Mouse (Mus musculus) cerebellum, adult 2 months (tissue): ENCODE measurements around the gene Rbm8a. TPM values are rescaled to one million over a fixed set of nuclear protein-coding genes. Genes with fewer than 3 reads are reported as not detected.

ENCODE experiments used
- DNase-seq, 2 experiments: peaks; one replicate each; pipeline ENCODE4 v3.0.0; 2021
- H3K27ac ChIP-seq: fragments of 200-500 bp; 2 replicates; pipeline ENCODE4 v1.5.1; 2012; ENCODE audit warnings: low read length, control low read depth, inconsistent platforms; ENCODE audit not compliant: insufficient read depth
- H3K27me3 ChIP-seq: fragments of 200-500 bp; 2 replicates; pipeline ENCODE4 v1.6.1; 2012; ENCODE audit warnings: inconsistent platforms, mild to moderate bottlenecking, low read length, moderate library complexity; ENCODE audit not compliant: control insufficient read depth, insufficient read depth
- H3K4me1 ChIP-seq: fragments of 200-500 bp; 2 replicates; pipeline ENCODE4 v1.6.1; 2011; ENCODE audit warnings: low read length; ENCODE audit not compliant: control insufficient read depth, insufficient read depth
- H3K4me3 ChIP-seq: fragments of 200-500 bp; replicated peaks from 2 replicates; pipeline ENCODE3; 2011; ENCODE audit warnings: mild to moderate bottlenecking, low read depth, low read length, control low read depth; ENCODE audit not compliant: insufficient read depth
- CTCF ChIP-seq: fragments of 200-500 bp; IDR thresholded peaks from 2 replicates; pipeline ENCODE4 v1.5.1; 2011; ENCODE audit warnings: low read depth, mild to moderate bottlenecking, control low read depth, low read length, moderate library complexity, borderline replicate concordance; ENCODE audit not compliant: insufficient read depth
- POLR2A ChIP-seq: fragments of 200-500 bp; IDR thresholded peaks from 2 replicates; pipeline ENCODE4 v1.6.1; 2011; ENCODE audit warnings: low read length, control low read depth, borderline replicate concordance; ENCODE audit not compliant: insufficient read depth
- WGBS: fragments of 180-500 bp; shearing (Covaris S2); methylation state at CpG from one replicate; pipeline ENCODE4 v1.1.7; 2018; 5-methylcytosine and 5-hydroxymethylcytosine counted together
- polyA plus RNA-seq: library from polyadenylated mRNA; depleted of rRNA; stranded (reverse); fragments of >200 nt; gene quantifications from 2 replicates; pipeline ENCODE4 v1.2.3, GENCODE M21; 2012

The Rbm8a gene
- polyA plus RNA-seq, 1 experiment, result 45.4 TPM

DNA sequence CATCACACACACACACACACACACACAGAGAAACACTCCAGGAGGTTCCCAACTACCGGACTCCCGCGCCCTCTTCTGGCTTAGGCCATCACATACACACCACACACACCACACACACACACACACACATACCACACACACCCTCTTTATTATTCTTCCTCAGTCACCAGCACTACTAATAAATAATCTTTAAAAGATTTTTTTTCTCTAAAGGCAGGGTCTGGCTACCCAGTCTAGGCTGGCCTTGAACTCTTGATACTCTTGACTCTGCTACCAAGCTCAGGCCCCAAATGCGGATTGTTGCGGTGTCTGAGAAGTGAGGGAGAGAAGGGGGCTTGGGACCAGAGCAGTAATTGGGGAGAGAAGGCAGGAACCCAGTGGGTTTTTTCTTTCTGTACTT lies 34.9 kb upstream of the Rbm8a start:
- no peak overlapping the region for H3K4me3 ChIP-seq
- TF ChIP-seq POLR2A (no peak), CTCF (no peak)
- WGBS, result 72% methylated on average over 5 of the region's 5 CpGs
- no peak overlapping the region for H3K27ac ChIP-seq
- peaks cover 18% of the 10 kb centered on the region for H3K4me1 ChIP-seq
- DNase-seq, result no peak
- H3K27me3 ChIP-seq, result no peaks in the 10 kb centered on the region

DNA sequence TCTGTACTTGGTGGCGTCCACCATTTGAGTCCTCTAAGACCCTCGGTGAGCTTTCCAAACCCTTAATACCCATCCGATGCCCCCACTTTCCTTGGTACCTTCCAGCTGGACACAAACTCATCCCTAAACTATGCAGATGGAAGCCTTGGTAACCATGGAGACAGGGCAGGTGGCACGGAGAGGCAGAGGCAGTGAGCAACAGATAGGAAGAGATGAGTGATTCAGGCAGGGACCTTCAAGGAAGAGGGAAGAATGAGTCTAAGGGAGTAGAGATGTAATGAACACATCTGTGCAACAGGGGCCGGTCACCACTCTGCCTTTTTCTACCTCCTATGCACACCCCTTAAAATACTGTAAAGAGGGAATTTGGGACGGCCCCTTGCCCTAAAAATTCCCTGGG lies 34.1 kb upstream of the Rbm8a start:
- peak; percentile 59 to 76 for DNase-seq
- WGBS, result 8% methylated on average over 6 of the region's 6 CpGs
- peaks cover 18% of the 10 kb centered on the region for H3K4me1 ChIP-seq

GRCm38 (mm10) chr3:96596228-96596707 lies 33.5 kb upstream of the Rbm8a start, which contains the start of gene Ankrd34a:
TSS of gene Ankrd34a (plus strand) at chr3:96596636.
- TF ChIP-seq POLR2A (peak; percentile 35; the same call in 1 of the 2 replicates), CTCF (no peak)
- Histone ChIP-seq H3K4me1 (peaks cover 18% of the 10 kb centered on the region), H3K4me3 (peak within 1 kb of the TSS; percentile 73), H3K27me3 (no peaks in the 10 kb centered on the region), H3K27ac (peak within 1 kb of the TSS; percentile 99)
- WGBS, result under 1% methylated on average over 23 of the region's 23 CpGs
- peak; percentile 92 to 93 for DNase-seq

More for the DNA sequence above, 34.1 kb upstream of the Rbm8a start:
- H3K27ac ChIP-seq, result peak overlapping the region; percentile 99
- peak overlapping the region; percentile 73 for H3K4me3 ChIP-seq
- TF ChIP-seq POLR2A (no peak), CTCF (no peak)
- no peaks in the 10 kb centered on the region for H3K27me3 ChIP-seq

GRCm38 (mm10) chr3:96596855-96597254 lies 32.9 kb upstream of the Rbm8a start:
- H3K4me1 ChIP-seq, result peaks cover 18% of the 10 kb centered on the region
- TF ChIP-seq POLR2A, result no peak
- no peak for TF ChIP-seq CTCF
- peak overlapping the region; percentile 73 for H3K4me3 ChIP-seq
- DNase-seq, result peak; percentile 53 to 58
- no peaks in the 10 kb centered on the region for H3K27me3 ChIP-seq
- H3K27ac ChIP-seq, result peak overlapping the region; percentile 99
- under 1% methylated on average over 12 of the region's 12 CpGs for WGBS

GRCm38 (mm10) chr3:96597435-96597891 lies 32.3 kb upstream of the Rbm8a start:
- peak; percentile 64 to 75 for DNase-seq

DNA sequence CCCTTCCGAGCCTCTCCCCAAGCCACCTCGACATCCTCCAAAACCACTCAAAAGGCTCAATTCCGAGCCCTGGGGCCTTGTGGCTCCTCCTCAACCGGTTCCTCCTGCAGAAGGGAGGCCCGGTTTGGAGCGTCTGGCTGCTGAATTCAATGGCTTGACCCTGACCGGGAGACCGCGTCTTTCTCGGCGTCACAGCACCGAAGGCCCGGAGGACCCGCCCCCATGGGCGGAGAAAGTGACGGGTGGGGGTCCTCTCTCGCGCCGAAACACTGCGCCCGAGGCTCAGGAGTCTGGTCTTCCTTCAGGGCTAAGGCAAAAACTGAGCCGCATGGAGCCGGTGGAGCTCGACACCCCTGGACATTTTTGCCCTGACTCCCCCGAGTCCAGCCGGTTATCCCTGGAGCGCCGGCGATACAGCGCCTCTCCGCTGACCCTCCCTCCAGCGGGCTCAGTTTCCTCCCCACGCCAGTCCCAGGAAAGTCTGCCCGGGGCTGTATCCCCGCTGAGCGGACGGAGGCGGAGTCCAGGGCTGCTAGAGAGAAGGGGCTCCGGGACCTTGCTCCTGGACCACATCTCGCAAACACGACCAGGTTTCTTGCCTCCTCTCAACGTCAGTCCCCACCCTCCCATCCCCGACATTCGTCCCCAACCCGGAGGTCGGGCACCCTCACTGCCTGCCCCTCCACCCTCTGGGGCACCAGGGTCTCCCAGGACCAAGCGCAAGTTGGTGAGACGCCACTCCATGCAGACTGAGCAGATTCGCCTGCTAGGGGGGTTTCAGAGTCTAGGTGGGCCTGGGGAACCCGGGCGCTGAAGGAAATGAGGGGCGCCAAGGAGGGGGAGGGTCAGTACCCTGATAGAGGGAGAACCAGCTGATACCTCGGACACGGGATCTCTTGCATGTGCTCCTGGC lies 31.3 kb upstream of the Rbm8a start:
- H3K4me1 ChIP-seq, result peaks cover 16% of the 10 kb centered on the region
- H3K27me3 ChIP-seq, result no peaks in the 10 kb centered on the region
- 5% methylated on average over 54 of the region's 54 CpGs for WGBS
- DNase-seq, result peak; percentile 73 to 77
- peak overlapping the region; percentile 99 for H3K27ac ChIP-seq
- no peak for TF ChIP-seq CTCF
- 0 out of 2 replicates have a peak, but pooled peaks have one; percentile 22 for TF ChIP-seq POLR2A
- peak overlapping the region; percentile 73 for H3K4me3 ChIP-seq

More at GRCm38 (mm10) chr3:96597435-96597891, 32.3 kb upstream of the Rbm8a start:
- peak; percentile 45; the same call in 1 of the 2 replicates for TF ChIP-seq POLR2A
- TF ChIP-seq CTCF, result no peak
- peak overlapping the region; percentile 73 for H3K4me3 ChIP-seq
- H3K27me3 ChIP-seq, result no peaks in the 10 kb centered on the region
- peaks cover 15% of the 10 kb centered on the region for H3K4me1 ChIP-seq
- under 1% methylated on average over 40 of the region's 40 CpGs for WGBS
- peak overlapping the region; percentile 99 for H3K27ac ChIP-seq

DNA sequence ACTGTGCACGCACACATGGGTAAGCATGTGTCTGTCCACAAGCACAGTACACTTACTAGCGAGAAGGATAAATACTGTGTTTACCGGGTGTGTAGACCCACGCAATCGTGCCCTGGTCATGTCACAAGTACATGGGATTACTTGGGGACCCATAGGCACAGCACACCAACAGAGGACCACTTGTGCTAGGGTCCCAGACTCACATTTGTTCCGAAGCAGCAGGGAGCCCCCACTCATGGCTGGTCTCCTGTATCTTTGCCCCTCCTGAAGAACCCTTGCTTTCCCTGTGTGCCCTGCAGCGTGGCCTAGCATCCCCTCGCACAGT lies 30.7 kb upstream of the Rbm8a start:
- TF ChIP-seq CTCF (no peak), POLR2A (0 out of 2 replicates have a peak, but pooled peaks have one; percentile 9)
- Histone ChIP-seq H3K4me3 (peak overlapping the region; percentile 30), H3K27me3 (no peaks in the 10 kb centered on the region), H3K4me1 (peaks cover 22% of the 10 kb centered on the region), H3K27ac (no peak overlapping the region)
- DNase-seq, result peak in 1 of 2 experiments; percentile 44
- 53% methylated on average over 8 of the region's 8 CpGs for WGBS

GRCm38 (mm10) chr3:96599411-96599810 lies 30.3 kb upstream of the Rbm8a start:
- Histone ChIP-seq H3K27ac (no peak overlapping the region), H3K4me1 (peaks cover 22% of the 10 kb centered on the region), H3K4me3 (peak overlapping the region; percentile 30), H3K27me3 (no peaks in the 10 kb centered on the region)
- TF ChIP-seq CTCF, result no peak
- TF ChIP-seq POLR2A, result no peak
- 74% methylated on average over 3 of the region's 3 CpGs for WGBS
- peak in 1 of 2 experiments; percentile 20 for DNase-seq
